Mouse (Mus musculus) brown adipose tissue, adult 24 weeks (tissue): ENCODE data around the gene Hist1h3b. TPM values are rescaled to one million over a fixed set of nuclear protein-coding genes. Genes with fewer than 3 reads are reported as not detected.
"Not testable (repeated sequence)": the region's sequence is repeated elsewhere in the genome, so short reads cannot be mapped to it uniquely, and the experiment has no call there.

Experiments
- H3K27ac ChIP-seq: fragments of 200-500 bp; replicated peaks from 2 replicates; pipeline ENCODE4 v1.5.1; 2012; ENCODE audit warnings: low read depth, mild to moderate bottlenecking, low read length
- H3K4me1 ChIP-seq: fragments of 200-500 bp; 2 replicates; pipeline ENCODE4 v1.6.1; 2012; ENCODE audit warnings: low read length, mixed read lengths; ENCODE audit not compliant: control insufficient read depth, insufficient read depth, insufficient read length
- H3K4me3 ChIP-seq: fragments of 200-500 bp; 2 replicates; pipeline ENCODE4 v1.5.1; 2012; ENCODE audit warnings: low read depth, mild to moderate bottlenecking, low read length, moderate library complexity; ENCODE audit not compliant: insufficient read depth
- polyA plus RNA-seq: library from polyadenylated mRNA; stranded (reverse); fragments of >200 nt; gene quantifications from 2 replicates; pipeline ENCODE4 v1.2.4, GENCODE M21; 2012; ENCODE audit not compliant: missing spikeins, insufficient read depth, insufficient read length

The Hist1h3b gene
- polyA plus RNA-seq, 1 experiment, result not detected

DNA sequence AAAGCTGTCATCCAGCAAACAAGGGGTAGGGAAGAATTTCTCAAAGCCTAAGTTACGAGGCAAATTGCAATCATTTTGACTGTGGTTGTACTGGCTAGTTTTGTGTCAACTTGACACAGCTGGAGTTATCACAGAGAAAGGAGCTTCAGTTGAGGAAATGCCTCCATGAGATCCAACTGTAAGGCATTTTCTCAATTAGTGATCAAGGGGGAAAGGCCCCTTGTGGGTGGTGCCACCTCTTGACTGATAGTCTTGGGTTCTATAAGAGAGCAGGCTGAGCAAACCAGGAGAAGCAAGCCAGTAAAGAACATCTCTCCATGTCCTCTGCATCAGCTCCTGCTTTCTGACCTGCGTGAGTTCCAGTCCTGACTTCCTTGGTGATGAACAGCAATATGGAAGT lies 17.5 kb downstream of the Hist1h3b start, which contains the start of gene Trim38:
Gene Trim38 (plus strand): TSS at position 301 of the 400 bp plus-strand sequence.
- not testable (repeated sequence) for H3K4me1 ChIP-seq, H3K4me3 ChIP-seq, H3K27ac ChIP-seq

DNA sequence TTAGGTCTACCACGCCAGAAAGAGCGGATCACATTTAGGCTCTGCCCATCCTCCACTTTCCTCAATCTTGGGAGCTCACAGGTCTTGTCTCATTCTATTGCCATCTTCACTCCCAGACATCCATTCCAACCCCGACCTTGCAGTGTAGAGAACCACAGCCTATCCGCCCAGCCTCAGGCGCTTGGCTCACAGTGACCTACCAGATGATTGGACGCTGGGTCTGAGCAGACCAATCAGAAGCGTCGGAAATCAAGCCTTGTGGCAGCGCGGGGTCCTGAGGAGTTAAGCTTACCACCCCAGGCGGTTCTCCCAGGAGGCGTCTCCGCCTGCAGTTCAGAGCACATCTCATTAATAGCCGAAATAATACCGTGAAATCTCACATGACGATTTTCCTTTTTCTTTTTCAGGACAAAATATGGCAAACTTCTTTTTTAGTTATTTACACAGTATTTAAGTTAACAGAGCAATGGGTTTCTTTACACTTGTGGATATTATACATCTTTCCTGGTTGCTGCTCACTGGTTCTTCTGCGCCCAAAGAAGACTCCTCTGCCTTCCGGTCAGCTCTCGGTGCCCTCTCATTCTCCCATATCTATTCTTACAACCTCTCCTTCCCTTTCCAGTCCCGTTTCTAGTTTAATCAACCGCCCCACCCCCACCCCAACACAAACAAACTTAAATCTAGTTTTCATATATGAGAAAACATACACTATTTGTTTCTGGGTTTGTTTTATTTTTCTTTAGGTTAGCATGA lies 20.7 kb downstream of the Hist1h3b start:
- H3K4me3 ChIP-seq, result no peak overlapping the region
- no peak overlapping the region for H3K27ac ChIP-seq
- H3K4me1 ChIP-seq, result no peaks in the 10 kb centered on the region

DNA sequence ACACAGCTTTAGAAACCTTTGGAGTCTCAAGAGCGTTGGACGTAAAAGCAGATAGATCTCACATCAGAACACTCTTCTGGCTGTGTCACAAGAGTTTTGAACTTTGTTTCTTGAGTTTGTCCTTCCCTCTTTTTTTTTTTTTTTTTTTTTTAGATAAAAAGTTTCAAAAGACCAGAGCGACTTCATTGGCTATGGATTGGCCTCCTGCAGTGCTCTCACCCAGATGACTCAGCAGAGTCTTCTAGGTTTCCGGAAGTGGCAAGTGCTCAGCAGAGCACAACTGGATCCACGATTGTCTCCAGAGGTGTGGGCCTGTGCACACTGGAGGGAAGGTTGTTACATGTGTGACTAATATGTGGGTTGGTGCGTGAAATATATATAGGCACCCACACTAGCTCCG lies 26.3 kb downstream of the Hist1h3b start:
- H3K4me3 ChIP-seq, result no peak overlapping the region
- H3K4me1 ChIP-seq, result no peaks in the 10 kb centered on the region
- H3K27ac ChIP-seq, result no peak overlapping the region

DNA sequence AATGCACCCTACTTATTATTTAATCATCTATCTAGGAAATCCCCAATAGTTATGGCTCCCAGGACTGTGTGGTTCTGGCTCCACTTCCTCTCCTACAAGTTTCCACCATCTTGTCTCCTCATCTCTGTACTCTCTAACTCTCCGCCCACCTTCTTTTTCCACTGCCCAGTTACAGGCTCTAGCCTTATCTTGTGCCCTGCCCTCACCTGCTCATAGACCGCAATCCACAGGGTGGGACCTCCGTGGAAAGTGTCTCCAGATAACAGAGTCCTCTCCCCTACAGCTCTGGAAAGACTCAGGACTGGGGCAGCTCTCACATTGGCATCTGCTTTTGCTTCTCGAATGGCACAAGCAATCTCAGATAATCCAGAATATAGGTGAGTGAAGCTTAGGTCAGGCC lies 27.0 kb downstream of the Hist1h3b start:
- H3K4me1 ChIP-seq, result no peaks in the 10 kb centered on the region
- no peak overlapping the region for H3K4me3 ChIP-seq
- H3K27ac ChIP-seq, result no peak overlapping the region

DNA sequence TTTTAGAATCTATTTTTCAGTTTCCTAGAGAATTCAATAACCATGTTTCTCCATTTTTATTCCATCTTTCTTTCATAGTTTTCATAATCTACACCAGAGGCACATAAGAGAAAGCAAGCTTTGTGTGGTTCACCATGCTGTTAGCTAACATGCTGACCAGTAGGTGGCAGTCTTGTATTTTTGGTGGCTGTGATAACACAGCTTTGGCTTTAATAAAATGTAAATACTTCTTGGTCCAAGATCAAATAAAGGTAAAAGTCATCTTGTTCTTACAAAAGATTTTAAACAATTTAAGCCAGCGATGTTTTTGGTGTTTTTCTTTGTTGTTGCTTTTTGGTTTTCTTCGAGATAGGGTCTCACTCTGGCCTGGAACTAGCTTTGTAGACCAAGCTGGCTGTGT lies 40.5 kb downstream of the Hist1h3b start:
- Histone ChIP-seq H3K4me1 (no peaks in the 10 kb centered on the region), H3K27ac (no peak overlapping the region), H3K4me3 (no peak overlapping the region)

DNA sequence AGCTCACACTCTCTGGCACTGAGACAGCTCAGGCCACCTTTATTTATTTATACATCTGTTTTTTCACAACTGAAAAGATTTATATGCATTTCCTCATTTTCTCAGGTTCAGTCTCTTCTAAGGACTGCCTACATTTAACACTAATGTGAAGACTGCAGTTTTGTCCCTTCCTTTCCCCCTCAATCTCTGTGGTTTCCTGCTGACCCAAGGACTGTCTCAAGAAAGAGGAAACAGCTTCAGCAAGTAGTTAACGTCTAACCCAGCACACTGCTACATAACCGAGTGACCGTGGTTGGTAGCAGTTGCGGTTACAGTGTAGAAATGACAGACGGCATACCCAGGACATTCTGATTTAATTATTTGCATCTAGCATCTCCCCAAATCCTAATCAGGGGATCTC lies 47.3 kb downstream of the Hist1h3b start:
- H3K27ac ChIP-seq, result no peak overlapping the region
- no peak overlapping the region for H3K4me3 ChIP-seq
- no peaks in the 10 kb centered on the region for H3K4me1 ChIP-seq

Other genes with a start within 250 kb of the Hist1h3b start
- 69.6 and 128 TPM in 2 replicates for gene Hist1h4h, start 221.2 kb upstream of the Hist1h3b start, polyA plus RNA-seq
- not detected in 2 replicates for gene Hist1h2af, start 218.4 kb upstream of the Hist1h3b start, polyA plus RNA-seq
- not detected in 2 replicates for gene Hist1h3g, start 216.8 kb upstream of the Hist1h3b start, polyA plus RNA-seq
- 1.7 and 2.3 TPM in 2 replicates for gene Hist1h2bh, start 208.9 kb upstream of the Hist1h3b start, polyA plus RNA-seq
- not detected in 2 replicates for gene Hist1h3f, start 208.2 kb upstream of the Hist1h3b start, polyA plus RNA-seq
- not detected in 2 replicates for gene Hist1h4f, start 200.6 kb upstream of the Hist1h3b start, polyA plus RNA-seq
- gene Hist1h1d, start 199.0 kb upstream of the Hist1h3b start, polyA plus RNA-seq, result 0.24 and 1.1 TPM in 2 replicates
- gene Hist1h3e, start 189.9 kb upstream of the Hist1h3b start, polyA plus RNA-seq, result 2.8 and 2.9 TPM in 2 replicates
- gene Hist1h2ae, start 181.0 kb upstream of the Hist1h3b start, polyA plus RNA-seq, result not detected in 2 replicates
- gene Hist1h2bg, start 180.9 kb upstream of the Hist1h3b start, polyA plus RNA-seq, result not detected in 2 replicates
- 4.4 TPM in 1 of 2 replicates, not detected in the other for gene Hist1h2bf, start 178.1 kb upstream of the Hist1h3b start, polyA plus RNA-seq
- gene Hist1h2ad, start 177.9 kb upstream of the Hist1h3b start, polyA plus RNA-seq, result not detected in 2 replicates
- 1.1 and 2.5 TPM in 2 replicates for gene Hist1h3d, start 176.5 kb upstream of the Hist1h3b start, polyA plus RNA-seq
- gene Hist1h4d, start 170.7 kb upstream of the Hist1h3b start, polyA plus RNA-seq, result not detected in 2 replicates
- 8.2 and 13.8 TPM in 2 replicates for gene Hist1h2be, start 131.1 kb upstream of the Hist1h3b start, polyA plus RNA-seq
- gene Hist1h1e, start 129.7 kb upstream of the Hist1h3b start, polyA plus RNA-seq, result 4.0 TPM in 2 replicates
- 0.59 and 1.0 TPM in 2 replicates for gene Hist1h2ac, start 68.3 kb upstream of the Hist1h3b start, polyA plus RNA-seq
- gene Hist1h2bc, start 68.1 kb upstream of the Hist1h3b start, polyA plus RNA-seq, result 190 and 234 TPM in 2 replicates
- gene Hist1h1t, start 56.5 kb upstream of the Hist1h3b start, polyA plus RNA-seq, result not detected in 2 replicates
- gene Hist1h4c, start 53.8 kb upstream of the Hist1h3b start, polyA plus RNA-seq, result 2.1 TPM in 1 of 2 replicates, not detected in the other
- 30.2 and 34.3 TPM in 2 replicates for gene Hfe, start 41.4 kb upstream of the Hist1h3b start, polyA plus RNA-seq
- gene Hist1h1c, start 13.5 kb upstream of the Hist1h3b start, polyA plus RNA-seq, result 112 and 175 TPM in 2 replicates
- gene Hist1h3c, start 6.7 kb upstream of the Hist1h3b start, polyA plus RNA-seq, result not detected in 2 replicates
- not detected in 2 replicates for gene Hist1h2bb, start 5.5 kb upstream of the Hist1h3b start, polyA plus RNA-seq
- gene Hist1h2ab, start 1.1 kb upstream of the Hist1h3b start, polyA plus RNA-seq, result not detected in 2 replicates
- gene Hist1h4b, start 4.7 kb downstream of the Hist1h3b start, polyA plus RNA-seq, result not detected in 2 replicates
- not detected in 2 replicates for gene Hist1h4a, start 9.0 kb downstream of the Hist1h3b start, polyA plus RNA-seq
- not detected in 2 replicates for gene Hist1h3a, start 10.1 kb downstream of the Hist1h3b start, polyA plus RNA-seq
- gene Hist1h1a, start 11.4 kb downstream of the Hist1h3b start, polyA plus RNA-seq, result not detected in 2 replicates
- gene Trim38, start 17.6 kb downstream of the Hist1h3b start, polyA plus RNA-seq, result not detected in 2 replicates
- not detected in 2 replicates for gene Slc17a2, start 54.7 kb downstream of the Hist1h3b start, polyA plus RNA-seq
- gene Slc17a3, start 87.2 kb downstream of the Hist1h3b start, polyA plus RNA-seq, result not detected in 2 replicates
- gene Slc17a1, start 115.5 kb downstream of the Hist1h3b start, polyA plus RNA-seq, result not detected in 2 replicates
- gene Slc17a4, start 162.7 kb downstream of the Hist1h3b start, polyA plus RNA-seq, result not detected in 2 replicates
- not detected in 2 replicates for gene Hist1h2ba, start 181.9 kb downstream of the Hist1h3b start, polyA plus RNA-seq
- gene Hist1h2aa, start 182.2 kb downstream of the Hist1h3b start, polyA plus RNA-seq, result not detected in 2 replicates
- not detected in 2 replicates for gene Scgn, start 238.9 kb downstream of the Hist1h3b start, polyA plus RNA-seq